Mouse (Mus musculus): ENCODE results near the gene Sept12. TPM values are rescaled to one million over a fixed set of nuclear protein-coding genes. Genes with fewer than 3 reads are reported as not detected.

Sept12 gene
- polyA plus RNA-seq (2012; rRNA removed) = 0.15 TPM in 1 of 2 replicates, not detected in the other

DNA sequence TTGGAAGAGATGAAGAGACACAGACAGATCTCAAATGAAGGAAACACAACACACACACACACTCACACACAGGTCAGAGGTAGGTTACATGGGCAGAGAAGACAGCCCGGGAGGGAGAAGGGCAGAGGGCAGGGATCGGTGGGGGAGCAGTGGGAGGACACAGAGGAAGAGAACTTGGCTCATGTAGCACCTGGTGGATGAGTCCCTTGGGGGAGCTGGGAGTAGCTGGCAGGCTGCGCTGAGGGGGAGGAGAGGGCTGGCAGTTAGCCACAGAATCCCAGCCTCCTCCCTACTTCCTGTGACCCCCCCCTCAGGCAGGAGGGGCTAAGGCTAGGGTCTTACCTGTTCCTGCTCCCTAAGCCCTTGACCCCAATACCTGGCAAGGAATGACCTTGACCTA, at the start of gene Sept12:
Sept12 (minus strand) TSS at position 300 of the 400 bp plus-strand sequence.
- no peak within 1 kb of the TSS for H3K27ac ChIP-seq (ENCODE audit: insufficient read depth, low read depth, low read length)
- no peak within 1 kb of the TSS for H3K4me3 ChIP-seq (ENCODE audit: low read depth, low read length)
- H3K27me3 ChIP-seq (ENCODE audit: control insufficient read depth, insufficient read depth, low read length) = no peaks in the 10 kb centered on the region
- no peaks in the 10 kb centered on the region for H3K36me3 ChIP-seq (ENCODE audit: control insufficient read depth, insufficient read depth, low read length)
- no peak for TF ChIP-seq POLR2A (IDR thresholded peaks at IDR 0.05; ENCODE audit: low read depth, low read length)
- peaks cover 14% of the 10 kb centered on the region for H3K4me1 ChIP-seq (ENCODE audit: control insufficient read depth, insufficient read depth, insufficient read length, low read length)
- 12% methylated on average over 3 of the region's 3 CpGs for WGBS

DNA sequence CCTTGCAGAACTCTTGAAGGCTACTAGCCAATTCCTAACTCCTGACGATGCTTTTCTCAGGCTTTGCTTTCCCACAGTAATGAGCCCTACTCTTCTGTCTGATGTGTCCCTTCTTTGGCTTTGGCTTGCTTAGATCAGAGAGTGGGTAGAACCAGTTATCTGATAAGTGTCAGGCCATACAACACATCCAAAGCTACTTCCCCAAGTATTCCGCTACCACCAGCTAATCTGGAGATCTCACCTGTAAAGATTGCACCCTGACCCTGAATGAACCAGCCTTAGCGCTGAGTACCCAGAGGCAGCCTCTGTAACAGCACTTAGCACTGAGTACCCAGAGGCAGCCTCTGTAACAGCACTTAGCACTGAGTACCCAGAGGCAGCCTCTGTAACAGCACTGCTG, 47.7 kb upstream of the Sept12 start:
- Histone ChIP-seq H3K4me1 (ENCODE audit: control insufficient read depth, insufficient read depth, insufficient read length, low read length) (no peaks in the 10 kb centered on the region; the same call in 1 of the 2 replicates), H3K36me3 (ENCODE audit: control insufficient read depth, insufficient read depth, low read length) (peaks cover 33% of the 10 kb centered on the region), H3K27ac (ENCODE audit: insufficient read depth, low read depth, low read length) (no peak overlapping the region), H3K4me3 (ENCODE audit: low read depth, low read length) (no peak overlapping the region), H3K27me3 (ENCODE audit: control insufficient read depth, insufficient read depth, low read length) (no peaks in the 10 kb centered on the region)
- WGBS = 91% methylated on average over 3 of the region's 3 CpGs
- no peak for TF ChIP-seq CTCF (IDR thresholded peaks at IDR 0.05; ENCODE audit: extremely low read depth, insufficient read length, insufficient replicate concordance, low read depth, low read length)
- no peak for TF ChIP-seq POLR2A (IDR thresholded peaks at IDR 0.05; ENCODE audit: low read depth, low read length)

DNA sequence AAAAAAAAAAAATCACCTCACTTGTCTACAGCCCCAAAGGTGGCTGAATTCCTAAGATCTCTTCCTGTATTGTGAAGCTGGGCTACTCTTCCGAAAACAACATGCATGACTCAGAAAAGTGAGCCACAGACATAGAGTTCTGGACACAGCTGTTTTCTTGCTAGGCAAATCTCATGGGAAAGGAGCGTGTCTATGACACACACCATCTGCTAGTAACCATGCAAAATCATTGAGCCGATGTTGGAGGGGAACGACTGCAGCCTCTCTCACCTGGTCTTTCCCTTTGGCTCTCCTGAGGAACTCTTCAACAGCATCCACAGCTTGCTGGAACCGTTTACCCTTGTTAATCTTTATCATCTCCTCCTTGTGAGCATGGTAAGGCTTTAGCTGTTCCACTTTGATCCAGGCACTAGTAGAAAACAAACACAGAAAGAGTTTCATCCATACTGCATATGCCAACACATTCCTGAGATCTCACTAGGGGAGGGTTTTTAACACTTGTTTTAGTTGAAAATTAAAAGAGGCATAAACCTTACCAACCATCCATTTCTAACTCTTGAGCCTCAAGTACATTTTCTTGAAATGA, 39.1 kb upstream of the Sept12 start:
- H3K4me1 ChIP-seq (ENCODE audit: control insufficient read depth, insufficient read depth, insufficient read length, low read length) = no peaks in the 10 kb centered on the region; the same call in 1 of the 2 replicates
- H3K4me3 ChIP-seq (ENCODE audit: low read depth, low read length) = no peak overlapping the region
- H3K27me3 ChIP-seq (ENCODE audit: control insufficient read depth, insufficient read depth, low read length) = no peaks in the 10 kb centered on the region
- TF ChIP-seq CTCF (IDR thresholded peaks at IDR 0.05; ENCODE audit: extremely low read depth, insufficient read length, insufficient replicate concordance, low read depth, low read length) = no peak
- TF ChIP-seq POLR2A (IDR thresholded peaks at IDR 0.05; ENCODE audit: low read depth, low read length) = no peak
- H3K27ac ChIP-seq (ENCODE audit: insufficient read depth, low read depth, low read length) = no peak overlapping the region
- H3K36me3 ChIP-seq (ENCODE audit: control insufficient read depth, insufficient read depth, low read length) = peaks cover 83% of the 10 kb centered on the region
- 79% methylated on average over 5 of the region's 5 CpGs for WGBS

DNA sequence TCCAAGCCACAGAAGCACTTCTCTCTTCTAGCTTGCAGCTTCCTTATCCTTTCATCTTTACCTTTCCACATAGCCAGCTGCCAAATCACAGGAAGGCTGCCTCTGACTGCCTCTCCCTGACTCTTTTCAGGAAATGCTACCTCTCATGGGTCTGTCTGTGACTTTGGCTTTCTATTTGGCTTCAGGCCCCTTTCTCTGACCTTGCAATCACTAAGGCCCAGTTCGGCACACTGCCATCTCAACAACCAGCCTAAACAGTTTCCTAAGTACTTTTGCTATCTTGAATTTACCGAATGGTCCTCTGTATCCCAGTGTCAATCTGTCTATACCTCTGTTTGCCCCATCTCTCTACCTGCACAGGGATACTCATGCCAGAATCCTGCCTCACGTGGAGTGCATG, 37.9 kb upstream of the Sept12 start:
- H3K4me3 ChIP-seq (ENCODE audit: low read depth, low read length) = no peak overlapping the region
- H3K36me3 ChIP-seq (ENCODE audit: control insufficient read depth, insufficient read depth, low read length) = peaks cover 83% of the 10 kb centered on the region
- no peaks in the 10 kb centered on the region for H3K27me3 ChIP-seq (ENCODE audit: control insufficient read depth, insufficient read depth, low read length)
- H3K4me1 ChIP-seq (ENCODE audit: control insufficient read depth, insufficient read depth, insufficient read length, low read length) = no peaks in the 10 kb centered on the region; the same call in 1 of the 2 replicates
- 98% methylated on average over 3 of the region's 3 CpGs for WGBS
- H3K27ac ChIP-seq (ENCODE audit: insufficient read depth, low read depth, low read length) = no peak overlapping the region
- TF ChIP-seq CTCF (IDR thresholded peaks at IDR 0.05; ENCODE audit: extremely low read depth, insufficient read length, insufficient replicate concordance, low read depth, low read length) (no peak), POLR2A (IDR thresholded peaks at IDR 0.05; ENCODE audit: low read depth, low read length) (no peak)

DNA sequence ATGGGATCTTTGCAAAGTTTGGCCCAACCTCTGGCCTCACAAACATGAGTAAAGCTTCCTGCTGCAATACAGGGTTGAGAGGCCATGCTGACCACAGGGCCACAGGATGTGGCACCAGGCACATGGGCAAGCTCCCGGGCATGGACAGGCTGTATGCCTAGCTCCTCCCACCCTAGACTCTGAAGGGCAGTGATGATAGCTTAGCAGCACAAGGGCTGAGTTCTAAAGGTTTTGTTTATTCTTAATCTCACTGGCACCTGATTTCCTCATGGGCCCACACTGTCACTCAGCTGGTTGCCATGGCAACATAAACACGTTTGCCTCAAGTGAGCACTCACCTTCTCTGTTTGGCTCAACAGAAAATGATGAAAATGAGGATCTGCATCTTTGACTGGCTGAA, 32.2 kb upstream of the Sept12 start:
- H3K4me1 ChIP-seq (ENCODE audit: control insufficient read depth, insufficient read depth, insufficient read length, low read length) = 0 out of 2 replicates have a peak, but pooled peaks cover 3% of the 10 kb centered on the region
- peaks cover 82% of the 10 kb centered on the region for H3K36me3 ChIP-seq (ENCODE audit: control insufficient read depth, insufficient read depth, low read length)
- no peak for TF ChIP-seq CTCF (IDR thresholded peaks at IDR 0.05; ENCODE audit: extremely low read depth, insufficient read length, insufficient replicate concordance, low read depth, low read length)
- TF ChIP-seq POLR2A (IDR thresholded peaks at IDR 0.05; ENCODE audit: low read depth, low read length) = no peak
- 16% methylated on average over 2 of the region's 2 CpGs for WGBS
- no peaks in the 10 kb centered on the region for H3K27me3 ChIP-seq (ENCODE audit: control insufficient read depth, insufficient read depth, low read length)
- no peak overlapping the region for H3K4me3 ChIP-seq (ENCODE audit: low read depth, low read length)
- H3K27ac ChIP-seq (ENCODE audit: insufficient read depth, low read depth, low read length) = no peak overlapping the region

DNA sequence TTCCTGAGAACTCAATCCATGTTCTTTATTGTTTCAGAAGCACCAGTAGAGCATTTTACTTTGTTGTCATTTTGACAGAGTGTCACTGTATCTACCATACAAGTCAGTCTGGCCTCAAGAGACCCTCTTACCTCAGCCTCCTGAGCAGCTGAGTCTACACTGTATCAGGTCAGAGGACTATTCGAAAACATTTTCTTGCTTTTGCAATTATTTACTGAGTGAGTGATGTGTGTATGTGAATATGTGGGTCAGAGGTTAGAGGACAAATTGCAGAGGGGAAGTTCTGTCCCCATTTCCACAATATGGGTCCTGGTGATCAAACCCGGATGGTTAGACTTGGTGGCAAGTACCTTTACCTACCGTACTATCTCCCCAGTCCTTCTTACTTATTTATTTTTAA, 26.4 kb upstream of the Sept12 start:
- Histone ChIP-seq H3K36me3 (ENCODE audit: control insufficient read depth, insufficient read depth, low read length) (peaks cover 80% of the 10 kb centered on the region), H3K4me3 (ENCODE audit: low read depth, low read length) (no peak overlapping the region), H3K27me3 (ENCODE audit: control insufficient read depth, insufficient read depth, low read length) (no peaks in the 10 kb centered on the region), H3K4me1 (ENCODE audit: control insufficient read depth, insufficient read depth, insufficient read length, low read length) (no peaks in the 10 kb centered on the region), H3K27ac (ENCODE audit: insufficient read depth, low read depth, low read length) (no peak overlapping the region)
- TF ChIP-seq POLR2A (IDR thresholded peaks at IDR 0.05; ENCODE audit: low read depth, low read length) (no peak), CTCF (IDR thresholded peaks at IDR 0.05; ENCODE audit: extremely low read depth, insufficient read length, insufficient replicate concordance, low read depth, low read length) (no peak)
- 95% methylated on average over 3 of the region's 3 CpGs for WGBS

DNA sequence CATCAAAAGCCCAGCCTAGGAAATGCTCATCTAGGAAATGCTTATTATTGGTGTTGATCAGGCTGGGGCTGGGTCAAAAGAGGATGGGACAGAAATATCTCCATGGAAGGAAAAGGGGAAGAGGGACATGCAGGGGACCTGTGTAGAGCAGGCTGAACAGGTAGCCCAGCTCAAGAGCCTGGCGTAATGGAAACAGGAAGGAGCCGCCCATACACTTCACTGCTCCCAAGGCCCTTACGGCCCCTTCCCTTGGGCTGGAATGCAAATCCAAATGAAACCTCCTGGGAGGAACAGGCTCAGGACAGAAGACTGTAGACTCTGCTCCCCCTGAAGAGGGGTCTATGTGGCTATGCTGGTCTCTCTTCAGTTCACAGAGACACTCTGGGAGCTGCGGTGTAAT, 16.9 kb upstream of the Sept12 start:
- Histone ChIP-seq H3K4me3 (ENCODE audit: low read depth, low read length) (no peak overlapping the region), H3K27me3 (ENCODE audit: control insufficient read depth, insufficient read depth, low read length) (no peaks in the 10 kb centered on the region), H3K27ac (ENCODE audit: insufficient read depth, low read depth, low read length) (no peak overlapping the region), H3K4me1 (ENCODE audit: control insufficient read depth, insufficient read depth, insufficient read length, low read length) (peaks cover 16% of the 10 kb centered on the region), H3K36me3 (ENCODE audit: control insufficient read depth, insufficient read depth, low read length) (peaks cover 47% of the 10 kb centered on the region)
- WGBS = 92% methylated on average over 4 of the region's 4 CpGs
- TF ChIP-seq CTCF (IDR thresholded peaks at IDR 0.05; ENCODE audit: extremely low read depth, insufficient read length, insufficient replicate concordance, low read depth, low read length) (no peak), POLR2A (IDR thresholded peaks at IDR 0.05; ENCODE audit: low read depth, low read length) (no peak)
